In the genomic region with DNA sequence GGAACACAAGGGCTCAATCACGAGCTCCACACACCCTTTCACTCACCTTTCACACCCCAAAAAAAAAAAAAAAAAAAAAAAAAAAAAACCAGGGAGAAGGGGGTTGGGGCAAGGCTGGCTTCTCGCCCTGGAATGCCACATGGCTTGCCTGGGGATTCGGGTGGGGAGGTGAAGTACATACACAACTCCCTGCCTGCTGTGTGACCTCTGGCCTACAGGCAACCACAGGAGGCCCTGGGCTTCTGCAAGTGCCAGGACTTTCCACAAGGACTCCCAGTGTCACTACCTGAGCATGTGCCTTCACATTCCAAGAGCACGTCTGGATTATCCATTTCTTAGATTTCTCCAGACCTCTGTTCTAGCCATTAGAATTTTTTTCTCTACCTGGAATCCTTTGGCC, we compare ENCODE assay signal across 15 mouse cellular contexts. TPM values are rescaled to one million over a fixed set of nuclear protein-coding genes. Genes with fewer than 3 reads are reported as not detected.
DNase-seq lines count a peak whose midpoint lies in the region; ATAC-seq lines count a peak whose summit lies in the region.
"Had no signal": no experiment of that assay in that cellular context is flagged by ENCODE, and none has a peak within 500 bp of the region (broad histone marks: within the 10 kb centered on the region; RNA-seq: fewer than 3 reads in every experiment).

No protein-coding gene starts in this region.

- no peaks in the 10 kb centered on the region for H3K9me3 ChIP-seq in kidney, embryonic 14.5 days (ENCODE audit: control insufficient read depth, low read length)
- H3K9me3 ChIP-seq: embryonic facial prominence, embryonic 10.5 days; hindbrain, embryonic 12.5 days; liver, embryonic 15.5 days; neural tube, embryonic 12.5 days had no signal

- H3K36me3 ChIP-seq in kidney, embryonic 14.5 days (ENCODE audit: control insufficient read depth, insufficient read depth, low read length) = no peaks in the 10 kb centered on the region
- H3K36me3 ChIP-seq: embryonic facial prominence, embryonic 10.5 days; hindbrain, embryonic 12.5 days; liver, embryonic 15.5 days; neural tube, embryonic 12.5 days had no signal

- DNase-seq in cerebellum, adult 11 months = peak; percentile 15
- DNase-seq in cerebellum, adult 11-12 months = no peak
- DNase-seq in kidney, adult 8-10 months = peak; percentile 44 to 71
- peak; percentile 59 for DNase-seq in kidney, adult 9 months
- DNase-seq in lung, postnatal 36 days = peak; percentile 13
- DNase-seq in Muller cell, postnatal 12 days (ENCODE audit: inconsistent ontology term) = no peak
- DNase-seq in ovary, postnatal 10 days (ENCODE audit: low spot score) = no peak
- DNase-seq: forebrain, postnatal 0 days had no signal

- H3K9ac ChIP-seq in kidney, embryonic 14.5 days (ENCODE audit: low read depth, low read length) = no peak overlapping the region
- H3K9ac ChIP-seq: forebrain, postnatal 0 days; hindbrain, embryonic 12.5 days; liver, embryonic 15.5 days; neural tube, embryonic 12.5 days had no signal

- no peaks in the 10 kb centered on the region for H3K4me1 ChIP-seq in kidney, embryonic 14.5 days (ENCODE audit: control insufficient read depth, insufficient read depth, low read length)
- H3K4me1 ChIP-seq: embryonic facial prominence, embryonic 10.5 days; hindbrain, embryonic 12.5 days; liver, embryonic 15.5 days; neural tube, embryonic 12.5 days had no signal

- H3K27ac ChIP-seq in kidney, embryonic 14.5 days (ENCODE audit: low read depth, low read length) = no peak overlapping the region
- H3K27ac ChIP-seq: embryonic facial prominence, embryonic 10.5 days; hindbrain, embryonic 12.5 days; liver, embryonic 15.5 days; neural tube, embryonic 12.5 days had no signal

- H3K4me2 ChIP-seq in kidney, embryonic 14.5 days (replicated peaks; ENCODE audit: low read depth, low read length) = no peak overlapping the region
- H3K4me2 ChIP-seq: hindbrain, embryonic 12.5 days; liver, embryonic 15.5 days; neural tube, embryonic 12.5 days had no signal

- no peaks in the 10 kb centered on the region for H3K27me3 ChIP-seq in kidney, embryonic 14.5 days (ENCODE audit: control insufficient read depth, insufficient read depth, low read length)

- 50% methylated on average over 4 of the region's 4 CpGs for WGBS in kidney, embryonic 14.5 days

- no peak overlapping the region for H3K4me3 ChIP-seq in kidney, embryonic 14.5 days (ENCODE audit: low read length)
- H3K4me3 ChIP-seq: embryonic facial prominence, embryonic 10.5 days; erythroblast, embryonic 14.5 days; hindbrain, embryonic 12.5 days; liver, embryonic 15.5 days; neural tube, embryonic 12.5 days had no signal

- no peak for ATAC-seq in kidney, embryonic 14.5 days (ENCODE audit: low FRiP score, low TSS enrichment)
- ATAC-seq: forebrain, postnatal 0 days; intestine, embryonic 16.5 days had no signal

RNA-seq across cellular contexts. Expression of a gene that starts 40.2 kb away (rescaled TPM):
- polyA plus RNA-seq in kidney, embryonic 14.5 days (2014; fragmentation: Nextera tagmentation; extraction: Ambion mirVana) = 9.0 and 16.5 TPM in 2 replicates
- polyA plus RNA-seq: erythroblast, embryonic 14.5 days had no signal

Comparison
In these comparisons a context has a peak if more than half of its experiments do, and no peak if none do; other contexts are left out.
1. DNase-seq: peak in cerebellum, adult 11 months (single experiment), kidney, adult 8-10 months (2 of 2), kidney, adult 9 months (single experiment) and lung, postnatal 36 days (single experiment); none in cerebellum, adult 11-12 months (single experiment), Muller cell, postnatal 12 days (single experiment) and ovary, postnatal 10 days (single experiment).